Mouse (Mus musculus): Measurements from ENCODE around the gene Cyp4f13. TPM values are rescaled to one million over a fixed set of nuclear protein-coding genes. Genes with fewer than 3 reads are reported as not detected.

Cyp4f13 gene
- 11.3 TPM for polyA plus RNA-seq (2014; fragmentation: Illumina TruSeq; extraction: RNeasy Lipid Tissue Mini Kit (QIAGEN cat#74804); ENCODE audit: low read depth, low replicate concordance)

GRCm38 (mm10) chr17:32947215-32947914 lies at the start of gene Cyp4f13:
Gene Cyp4f13 (minus strand): TSS chr17:32947402.

GRCm38 (mm10) chr17:32992699-32993474 lies 45.7 kb upstream of the Cyp4f13 start, which contains the start of gene Zfp952:
Gene Zfp952 (plus strand): TSS chr17:32993129.

GRCm38 (mm10) chr17:32965623-32966290 lies 18.6 kb upstream of the Cyp4f13 start, which contains the start of gene Zfp472:
Gene Zfp472 (plus strand): TSS chr17:32965814.

GRCm38 (mm10) chr17:32917131-32917530 lies 30.1 kb downstream of the Cyp4f13 start, which contains the start of gene Cyp4f14:
Gene Cyp4f14 (minus strand): TSS chr17:32917342.

GRCm38 (mm10) chr17:32891239-32892180 lies 55.7 kb downstream of the Cyp4f13 start, which contains the start of gene Zfp870:
Gene Zfp870 (minus strand): TSS chr17:32891642.

Other genes starting within 250 kb of the Cyp4f13 start
- gene Zfp871, start 159.1 kb downstream of the Cyp4f13 start, polyA plus RNA-seq (2014; fragmentation: Illumina TruSeq; extraction: RNeasy Lipid Tissue Mini Kit (QIAGEN cat#74804); ENCODE audit: low read depth, low replicate concordance) = 102 TPM
- 0.97 TPM for gene Zfp811, start 137.5 kb downstream of the Cyp4f13 start, polyA plus RNA-seq (2014; fragmentation: Illumina TruSeq; extraction: RNeasy Lipid Tissue Mini Kit (QIAGEN cat#74804); ENCODE audit: low read depth, low replicate concordance)
- gene Zfp799, start 117.1 kb downstream of the Cyp4f13 start, polyA plus RNA-seq (2014; fragmentation: Illumina TruSeq; extraction: RNeasy Lipid Tissue Mini Kit (QIAGEN cat#74804); ENCODE audit: low read depth, low replicate concordance) = 14.9 TPM
- gene Zfp870, start 55.8 kb downstream of the Cyp4f13 start, polyA plus RNA-seq (2014; fragmentation: Illumina TruSeq; extraction: RNeasy Lipid Tissue Mini Kit (QIAGEN cat#74804); ENCODE audit: low read depth, low replicate concordance) = 8.4 TPM
- 2.1 TPM for gene Cyp4f14, start 30.1 kb downstream of the Cyp4f13 start, polyA plus RNA-seq (2014; fragmentation: Illumina TruSeq; extraction: RNeasy Lipid Tissue Mini Kit (QIAGEN cat#74804); ENCODE audit: low read depth, low replicate concordance)
- gene Zfp472, start 18.4 kb upstream of the Cyp4f13 start, polyA plus RNA-seq (2014; fragmentation: Illumina TruSeq; extraction: RNeasy Lipid Tissue Mini Kit (QIAGEN cat#74804); ENCODE audit: low read depth, low replicate concordance) = 11.5 TPM
- 18.4 TPM for gene Zfp952, start 45.7 kb upstream of the Cyp4f13 start, polyA plus RNA-seq (2014; fragmentation: Illumina TruSeq; extraction: RNeasy Lipid Tissue Mini Kit (QIAGEN cat#74804); ENCODE audit: low read depth, low replicate concordance)
- 19.6 TPM for gene Zfp763, start 86.0 kb upstream of the Cyp4f13 start, polyA plus RNA-seq (2014; fragmentation: Illumina TruSeq; extraction: RNeasy Lipid Tissue Mini Kit (QIAGEN cat#74804); ENCODE audit: low read depth, low replicate concordance)
- not detected for gene 4921501E09Rik, start 120.7 kb upstream of the Cyp4f13 start, polyA plus RNA-seq (2014; fragmentation: Illumina TruSeq; extraction: RNeasy Lipid Tissue Mini Kit (QIAGEN cat#74804); ENCODE audit: low read depth, low replicate concordance)
- 20.4 TPM for gene Zfp563, start 141.9 kb upstream of the Cyp4f13 start, polyA plus RNA-seq (2014; fragmentation: Illumina TruSeq; extraction: RNeasy Lipid Tissue Mini Kit (QIAGEN cat#74804); ENCODE audit: low read depth, low replicate concordance)
- not detected for gene Morc2b, start 192.3 kb upstream of the Cyp4f13 start, polyA plus RNA-seq (2014; fragmentation: Illumina TruSeq; extraction: RNeasy Lipid Tissue Mini Kit (QIAGEN cat#74804); ENCODE audit: low read depth, low replicate concordance)
- not detected for gene Olfr55, start 221.0 kb upstream of the Cyp4f13 start, polyA plus RNA-seq (2014; fragmentation: Illumina TruSeq; extraction: RNeasy Lipid Tissue Mini Kit (QIAGEN cat#74804); ENCODE audit: low read depth, low replicate concordance)
- gene Olfr239, start 243.9 kb upstream of the Cyp4f13 start, polyA plus RNA-seq (2014; fragmentation: Illumina TruSeq; extraction: RNeasy Lipid Tissue Mini Kit (QIAGEN cat#74804); ENCODE audit: low read depth, low replicate concordance) = not detected